Mouse (Mus musculus) fibroblast of lung, adult 2 months (primary cell): ENCODE measurements around the gene Iqgap2.

ENCODE experiments used
- DNase-seq: peaks from one replicate; pipeline ENCODE4 v3.0.0-alpha.2; 2011; ENCODE audit warnings: low read depth

The Iqgap2 gene

GRCm38 (mm10) chr13:95712054-95712453, 179.7 kb downstream of the Iqgap2 start:
- no peak for DNase-seq

GRCm38 (mm10) chr13:95705589-95705988, 186.1 kb downstream of the Iqgap2 start:
- no peak for DNase-seq

GRCm38 (mm10) chr13:95703376-95703775, 188.3 kb downstream of the Iqgap2 start:
- DNase-seq = no peak

- DNase-seq = no peak
These were observed 193.8 kb downstream of the Iqgap2 start for GRCm38 (mm10) chr13:95697874-95698273.

- DNase-seq = no peak
These were observed 195.0 kb downstream of the Iqgap2 start, which contains the start of gene F2rl2 for GRCm38 (mm10) chr13:95696654-95697163. Gene F2rl2 (plus strand): TSS chr13:95696853.

GRCm38 (mm10) chr13:95696120-95696653, 195.5 kb downstream of the Iqgap2 start:
- no peak for DNase-seq

GRCm38 (mm10) chr13:95692201-95692600, 199.5 kb downstream of the Iqgap2 start:
- no peak for DNase-seq

- DNase-seq = no peak
These were observed 203.1 kb downstream of the Iqgap2 start for GRCm38 (mm10) chr13:95688576-95688975.

GRCm38 (mm10) chr13:95685736-95686135, 206.0 kb downstream of the Iqgap2 start:
- no peak for DNase-seq

- DNase-seq = no peak
These were observed 207.0 kb downstream of the Iqgap2 start for GRCm38 (mm10) chr13:95684656-95685244.

GRCm38 (mm10) chr13:95679491-95679941, 212.2 kb downstream of the Iqgap2 start:
- DNase-seq = no peak

GRCm38 (mm10) chr13:95679078-95679477, 212.6 kb downstream of the Iqgap2 start:
- DNase-seq = no peak

- DNase-seq = no peak
These were observed 219.3 kb downstream of the Iqgap2 start for GRCm38 (mm10) chr13:95672372-95672771.

GRCm38 (mm10) chr13:95671108-95671897, 220.4 kb downstream of the Iqgap2 start:
- DNase-seq = no peak

- no peak for DNase-seq
These were observed 221.2 kb downstream of the Iqgap2 start for GRCm38 (mm10) chr13:95670534-95670933.

GRCm38 (mm10) chr13:95667260-95667659, 224.5 kb downstream of the Iqgap2 start:
- no peak for DNase-seq

- DNase-seq = no peak
These were observed 225.9 kb downstream of the Iqgap2 start for GRCm38 (mm10) chr13:95665644-95666356.

GRCm38 (mm10) chr13:95663834-95664233, 227.9 kb downstream of the Iqgap2 start:
- DNase-seq = no peak

- DNase-seq = no peak
These were observed 232.3 kb downstream of the Iqgap2 start for GRCm38 (mm10) chr13:95659432-95659831.

GRCm38 (mm10) chr13:95657171-95657570, 234.6 kb downstream of the Iqgap2 start:
- no peak for DNase-seq

- no peak for DNase-seq
These were observed 236.4 kb downstream of the Iqgap2 start for GRCm38 (mm10) chr13:95655284-95655683.

- DNase-seq = no peak
These were observed 238.0 kb downstream of the Iqgap2 start for GRCm38 (mm10) chr13:95653696-95654095.
